Mouse (Mus musculus) forebrain, embryonic 15.5 days (tissue): ENCODE measurements around the gene Xrcc2. TPM values are rescaled to one million over a fixed set of nuclear protein-coding genes. Genes with fewer than 3 reads are reported as not detected.
A peak's percentile ranks its signal among the peaks of the same experiment; 100 is the strongest.
"Not testable (repeated sequence)": the region's sequence is repeated elsewhere in the genome, so short reads cannot be mapped to it uniquely, and the experiment has no call there.

Experiments
- ATAC-seq: fragments of 200-750 bp; cut with Nextera tagmentation; replicated peaks from 2 replicates; pipeline ENCODE4 v1.8.0; 2017; ENCODE audit warnings: mild to moderate bottlenecking, moderate TSS enrichment, moderate library complexity
- H3K27ac ChIP-seq: fragments of 300-500 bp; sonication (generic); replicated peaks from 2 replicates; pipeline ENCODE4 v1.5.1; 2015; ENCODE audit warnings: mild to moderate bottlenecking, inconsistent platforms
- H3K27me3 ChIP-seq: fragments of 300-500 bp; sonication (generic); 2 replicates; pipeline ENCODE4 v1.6.1; 2015; ENCODE audit warnings: inconsistent platforms
- H3K36me3 ChIP-seq: fragments of 300-500 bp; sonication (generic); 2 replicates; pipeline ENCODE4 v1.6.1; 2015; ENCODE audit warnings: mild to moderate bottlenecking, inconsistent platforms
- H3K4me1 ChIP-seq: fragments of 300-500 bp; sonication (generic); 2 replicates; pipeline ENCODE4 v1.6.1; 2015; ENCODE audit warnings: inconsistent platforms
- H3K4me2 ChIP-seq: fragments of 300-500 bp; sonication (generic); replicated peaks from 2 replicates; pipeline ENCODE4 v1.6.1; 2015; ENCODE audit warnings: mild to moderate bottlenecking, inconsistent platforms
- H3K4me3 ChIP-seq: fragments of 300-500 bp; sonication (generic); 2 replicates; pipeline ENCODE4 v1.5.1; 2015; ENCODE audit warnings: mild to moderate bottlenecking, inconsistent platforms
- H3K9ac ChIP-seq: fragments of 300-500 bp; sonication (generic); replicated peaks from 2 replicates; pipeline ENCODE4 v1.6.1; 2015; ENCODE audit warnings: mild to moderate bottlenecking, inconsistent platforms
- H3K9me3 ChIP-seq: fragments of 300-500 bp; sonication (generic); 2 replicates; pipeline ENCODE4 v1.6.1; 2016; ENCODE audit warnings: inconsistent platforms
- WGBS: fragments of 180-500 bp; shearing (Covaris S2); methylation state at CpG from one replicate; pipeline ENCODE4 v1.1.7; 2015; ENCODE audit warnings: mixed read lengths; 5-methylcytosine and 5-hydroxymethylcytosine counted together
- polyA plus RNA-seq: library from polyadenylated mRNA; unstranded; fragments of >200 nt; fragmentation: Nextera tagmentation; extraction: Ambion mirVana; gene quantifications from 2 replicates; pipeline ENCODE4 v1.2.1, GENCODE M21; 2015

Xrcc2 gene
- 6.6 and 7.7 TPM in 2 replicates for polyA plus RNA-seq

GRCm38 (mm10) chr5:25705567-25706349, at the start of gene Xrcc2:
TSS of gene Xrcc2 (minus strand) at chr5:25705825.
- peak within 1 kb of the TSS; percentile 74 for H3K27ac ChIP-seq
- H3K4me2 ChIP-seq, result peak within 1 kb of the TSS; percentile 77
- peaks cover 16% of the 10 kb centered on the region for H3K4me1 ChIP-seq
- H3K27me3 ChIP-seq, result no peaks in the 10 kb centered on the region
- peak; percentile 96 for ATAC-seq
- H3K36me3 ChIP-seq, result 0 out of 2 replicates have a peak, but pooled peaks cover 4% of the 10 kb centered on the region
- 8% methylated on average over 51 of the region's 51 CpGs for WGBS
- H3K9ac ChIP-seq, result peak within 1 kb of the TSS; percentile 83
- no peaks in the 10 kb centered on the region for H3K9me3 ChIP-seq
- H3K4me3 ChIP-seq, result peak within 1 kb of the TSS; percentile 94

GRCm38 (mm10) chr5:25754236-25754766, 48.7 kb upstream of the Xrcc2 start:
- Histone ChIP-seq H3K36me3 (no peaks in the 10 kb centered on the region), H3K27ac (peak overlapping the region; percentile 61), H3K4me2 (no peak overlapping the region), H3K9me3 (no peaks in the 10 kb centered on the region), H3K27me3 (no peaks in the 10 kb centered on the region), H3K9ac (no peak overlapping the region), H3K4me1 (peaks cover 40% of the 10 kb centered on the region), H3K4me3 (no peak overlapping the region)
- peak; percentile 80 for ATAC-seq
- 0% methylated on average over 2 of the region's 2 CpGs for WGBS

GRCm38 (mm10) chr5:25753556-25754235, 48.1 kb upstream of the Xrcc2 start:
- peaks cover 39% of the 10 kb centered on the region for H3K4me1 ChIP-seq
- peak; percentile 62 for ATAC-seq
- H3K9ac ChIP-seq, result no peak overlapping the region
- no peak overlapping the region for H3K4me2 ChIP-seq
- H3K36me3 ChIP-seq, result no peaks in the 10 kb centered on the region
- WGBS, result 26% methylated on average over 8 of the region's 8 CpGs
- H3K4me3 ChIP-seq, result no peak overlapping the region
- H3K9me3 ChIP-seq, result no peaks in the 10 kb centered on the region
- H3K27ac ChIP-seq, result peak overlapping the region; percentile 61
- H3K27me3 ChIP-seq, result no peaks in the 10 kb centered on the region

- no peaks in the 10 kb centered on the region for H3K36me3 ChIP-seq
- H3K27ac ChIP-seq, result no peak overlapping the region
- H3K27me3 ChIP-seq, result no peaks in the 10 kb centered on the region
- 56% methylated on average over 5 of the region's 5 CpGs for WGBS
- H3K4me2 ChIP-seq, result no peak overlapping the region
- peaks cover 39% of the 10 kb centered on the region for H3K4me1 ChIP-seq
- H3K9ac ChIP-seq, result no peak overlapping the region
- ATAC-seq, result no peak
- H3K4me3 ChIP-seq, result no peak overlapping the region
- H3K9me3 ChIP-seq, result no peaks in the 10 kb centered on the region
Observed at GRCm38 (mm10) chr5:25752862-25753261, 47.2 kb upstream of the Xrcc2 start.

GRCm38 (mm10) chr5:25751552-25751951, 45.9 kb upstream of the Xrcc2 start:
- Histone ChIP-seq H3K36me3 (no peaks in the 10 kb centered on the region), H3K4me1 (peaks cover 39% of the 10 kb centered on the region), H3K4me2 (no peak overlapping the region), H3K27me3 (no peaks in the 10 kb centered on the region), H3K9ac (no peak overlapping the region), H3K9me3 (no peaks in the 10 kb centered on the region), H3K4me3 (no peak overlapping the region), H3K27ac (peak overlapping the region; percentile 35; the same call in 1 of the 2 replicates)
- ATAC-seq, result no peak

GRCm38 (mm10) chr5:25748613-25749012, 43.0 kb upstream of the Xrcc2 start:
- Histone ChIP-seq H3K4me3 (no peak overlapping the region), H3K9me3 (no peaks in the 10 kb centered on the region), H3K36me3 (no peaks in the 10 kb centered on the region), H3K4me2 (no peak overlapping the region), H3K27ac (no peak overlapping the region), H3K4me1 (peaks cover 20% of the 10 kb centered on the region), H3K9ac (no peak overlapping the region), H3K27me3 (no peaks in the 10 kb centered on the region)
- no peak for ATAC-seq
- WGBS, result 83% methylated on average over 3 of the region's 3 CpGs

- Histone ChIP-seq H3K36me3 (no peaks in the 10 kb centered on the region), H3K27ac (no peak overlapping the region), H3K9me3 (no peaks in the 10 kb centered on the region), H3K9ac (no peak overlapping the region), H3K4me1 (peaks cover 14% of the 10 kb centered on the region), H3K4me2 (no peak overlapping the region), H3K4me3 (no peak overlapping the region), H3K27me3 (no peaks in the 10 kb centered on the region)
- no peak for ATAC-seq
Observed at GRCm38 (mm10) chr5:25747904-25748303, 42.3 kb upstream of the Xrcc2 start.

GRCm38 (mm10) chr5:25738902-25739301, 33.3 kb upstream of the Xrcc2 start:
- H3K4me1 ChIP-seq, H3K4me2 ChIP-seq, H3K9ac ChIP-seq, H3K9me3 ChIP-seq, H3K27me3 ChIP-seq, H3K36me3 ChIP-seq, H3K4me3 ChIP-seq: not testable (repeated sequence)
- ATAC-seq, result peak; percentile 77
- 0 out of 2 replicates have a peak overlapping the region, but pooled peaks have one; percentile 8 for H3K27ac ChIP-seq
- 51% methylated on average over 1 of the region's 1 CpGs for WGBS

GRCm38 (mm10) chr5:25738448-25738847, 32.8 kb upstream of the Xrcc2 start:
- H3K36me3 ChIP-seq, result no peaks in the 10 kb centered on the region
- no peaks in the 10 kb centered on the region for H3K9me3 ChIP-seq
- 13% methylated on average over 3 of the region's 3 CpGs for WGBS
- no peaks in the 10 kb centered on the region for H3K27me3 ChIP-seq
- no peak overlapping the region for H3K9ac ChIP-seq
- H3K4me2 ChIP-seq, result no peak overlapping the region
- H3K27ac ChIP-seq, result 0 out of 2 replicates have a peak overlapping the region, but pooled peaks have one; percentile 8
- peak; percentile 96 for ATAC-seq
- H3K4me3 ChIP-seq, result no peak overlapping the region
- H3K4me1 ChIP-seq, result 0 out of 2 replicates have a peak, but pooled peaks cover 3% of the 10 kb centered on the region

GRCm38 (mm10) chr5:25735861-25736260, 30.2 kb upstream of the Xrcc2 start:
- no peak overlapping the region for H3K9ac ChIP-seq
- ATAC-seq, result no peak
- H3K27ac ChIP-seq, result no peak overlapping the region
- H3K4me3 ChIP-seq, result no peak overlapping the region
- no peaks in the 10 kb centered on the region for H3K27me3 ChIP-seq
- no peaks in the 10 kb centered on the region for H3K9me3 ChIP-seq
- H3K4me2 ChIP-seq, result no peak overlapping the region
- 79% methylated on average over 2 of the region's 2 CpGs for WGBS
- H3K36me3 ChIP-seq, result no peaks in the 10 kb centered on the region
- H3K4me1 ChIP-seq, result 0 out of 2 replicates have a peak, but pooled peaks cover 3% of the 10 kb centered on the region

- whole genome bisulfite sequencing, result 20% methylated on average over 1 of the region's 1 CpGs
- Histone ChIP-seq H3K9ac (no peak overlapping the region), H3K27me3 (no peaks in the 10 kb centered on the region), H3K27ac (no peak overlapping the region), H3K9me3 (no peaks in the 10 kb centered on the region), H3K4me2 (no peak overlapping the region), H3K36me3 (no peaks in the 10 kb centered on the region), H3K4me3 (no peak overlapping the region), H3K4me1 (0 out of 2 replicates have a peak, but pooled peaks cover 3% of the 10 kb centered on the region)
- ATAC-seq, result no peak
Observed at GRCm38 (mm10) chr5:25734318-25734717, 28.7 kb upstream of the Xrcc2 start.

- H3K4me1 ChIP-seq, result 0 out of 2 replicates have a peak, but pooled peaks cover 4% of the 10 kb centered on the region
Observed at GRCm38 (mm10) chr5:25724134-25724675, 18.6 kb upstream of the Xrcc2 start.

More at GRCm38 (mm10) chr5:25724134-25724675, 18.6 kb upstream of the Xrcc2 start:
- H3K4me3 ChIP-seq, result no peak overlapping the region
- H3K9me3 ChIP-seq, result no peaks in the 10 kb centered on the region
- no peaks in the 10 kb centered on the region for H3K36me3 ChIP-seq
- H3K9ac ChIP-seq, result no peak overlapping the region
- no peak for ATAC-seq
- no peak overlapping the region for H3K27ac ChIP-seq
- no peaks in the 10 kb centered on the region for H3K27me3 ChIP-seq
- WGBS, result 39% methylated on average over 1 of the region's 1 CpGs
- no peak overlapping the region for H3K4me2 ChIP-seq
